Mouse (Mus musculus): ENCODE results near the gene Il10rb.

Gene Il10rb

GRCm38 (mm10) chr16:91382261-91382790, 23.6 kb upstream of the Il10rb start:
- no peak for DNase-seq (ENCODE audit: low read depth, low spot score)

GRCm38 (mm10) chr16:91384221-91384620, 21.7 kb upstream of the Il10rb start:
- DNase-seq (ENCODE audit: low read depth, low spot score): no peak

- DNase-seq (ENCODE audit: low read depth, low spot score): no peak
Observed at GRCm38 (mm10) chr16:91385621-91386020, 20.3 kb upstream of the Il10rb start.

DNA sequence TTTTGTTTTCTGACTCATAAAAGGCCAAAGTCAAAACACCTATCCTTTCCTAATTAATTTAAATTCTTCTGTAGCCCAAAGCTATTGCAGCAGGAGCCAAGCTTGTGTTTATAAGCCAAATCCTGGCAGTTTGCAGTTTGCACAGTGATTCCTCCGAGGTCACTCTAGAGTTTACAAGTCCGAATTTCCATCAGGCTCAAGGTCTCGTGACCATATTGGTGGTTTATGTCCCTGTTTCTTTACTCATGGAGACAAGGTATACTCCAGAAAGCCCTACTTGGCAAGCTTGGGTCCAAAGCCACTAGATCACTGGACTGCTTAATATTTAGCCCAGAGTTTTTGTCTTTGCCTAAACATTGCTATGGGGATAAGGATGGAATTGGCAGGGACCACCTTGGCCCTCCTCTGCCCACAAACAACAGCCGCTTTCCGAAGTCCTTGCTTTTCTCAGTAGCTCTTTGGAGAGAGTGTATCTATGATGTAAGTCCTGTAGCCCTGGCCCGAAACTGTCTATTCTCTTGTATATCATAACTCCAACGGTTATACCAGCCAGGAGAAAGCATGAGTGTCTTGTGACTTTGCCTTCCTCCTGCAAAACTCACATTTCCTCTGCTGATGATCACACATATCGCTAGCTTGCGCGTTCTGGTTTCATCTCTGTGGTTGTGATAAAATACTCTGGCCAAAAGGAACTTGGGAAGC, 19.4 kb upstream of the Il10rb start:
- no peak for DNase-seq (ENCODE audit: low read depth, low spot score)

- DNase-seq (ENCODE audit: low read depth, low spot score): no peak
Observed at GRCm38 (mm10) chr16:91387121-91387486, 18.9 kb upstream of the Il10rb start.

DNA sequence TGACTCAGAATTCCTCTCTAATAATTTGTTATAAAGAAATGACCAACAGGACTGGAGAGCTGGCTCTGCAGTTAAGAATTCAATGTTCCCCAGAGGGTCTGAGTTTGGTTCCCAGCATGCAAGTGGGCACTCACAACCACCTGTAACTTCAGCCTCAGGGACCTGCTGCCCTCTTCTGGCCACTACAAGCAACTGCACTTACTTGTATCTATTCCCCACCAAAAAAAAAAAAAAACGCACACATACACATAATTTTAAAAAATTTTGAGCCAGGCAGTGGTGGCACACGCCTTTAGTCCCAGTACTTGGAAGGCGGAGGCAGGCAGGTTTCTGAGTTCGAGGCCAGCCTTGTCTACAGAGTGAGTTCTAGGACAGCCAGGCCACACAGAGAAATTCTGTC, 15.9 kb upstream of the Il10rb start:
- peak; percentile 39 for DNase-seq (ENCODE audit: low read depth, low spot score)

DNA sequence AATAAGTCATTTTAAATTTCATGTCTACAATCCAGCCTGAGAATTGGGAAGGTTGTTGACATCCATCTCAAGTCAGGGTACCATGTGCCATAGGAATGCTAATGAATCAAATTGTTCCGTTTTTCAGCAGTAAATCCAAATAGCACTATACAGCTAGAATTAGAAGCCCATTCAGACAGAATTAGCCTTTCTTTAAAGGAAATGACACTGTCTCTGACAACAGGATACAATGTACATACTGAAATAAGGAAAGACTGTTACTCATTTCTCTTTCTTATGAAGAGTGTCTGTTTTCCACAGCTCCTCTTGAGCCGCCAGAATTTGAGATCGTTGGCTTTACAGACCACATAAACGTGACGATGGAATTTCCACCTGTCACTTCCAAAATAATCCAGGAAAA, 14.5 kb upstream of the Il10rb start, which contains the start of gene Gm21970:
Gene Gm21970 (plus strand): TSS at position 301 of the 400 bp plus-strand sequence.
- no peak for DNase-seq (ENCODE audit: low read depth, low spot score)

- DNase-seq (ENCODE audit: low read depth, low spot score): no peak
Observed at GRCm38 (mm10) chr16:91394826-91395410, 11.0 kb upstream of the Il10rb start.

DNA sequence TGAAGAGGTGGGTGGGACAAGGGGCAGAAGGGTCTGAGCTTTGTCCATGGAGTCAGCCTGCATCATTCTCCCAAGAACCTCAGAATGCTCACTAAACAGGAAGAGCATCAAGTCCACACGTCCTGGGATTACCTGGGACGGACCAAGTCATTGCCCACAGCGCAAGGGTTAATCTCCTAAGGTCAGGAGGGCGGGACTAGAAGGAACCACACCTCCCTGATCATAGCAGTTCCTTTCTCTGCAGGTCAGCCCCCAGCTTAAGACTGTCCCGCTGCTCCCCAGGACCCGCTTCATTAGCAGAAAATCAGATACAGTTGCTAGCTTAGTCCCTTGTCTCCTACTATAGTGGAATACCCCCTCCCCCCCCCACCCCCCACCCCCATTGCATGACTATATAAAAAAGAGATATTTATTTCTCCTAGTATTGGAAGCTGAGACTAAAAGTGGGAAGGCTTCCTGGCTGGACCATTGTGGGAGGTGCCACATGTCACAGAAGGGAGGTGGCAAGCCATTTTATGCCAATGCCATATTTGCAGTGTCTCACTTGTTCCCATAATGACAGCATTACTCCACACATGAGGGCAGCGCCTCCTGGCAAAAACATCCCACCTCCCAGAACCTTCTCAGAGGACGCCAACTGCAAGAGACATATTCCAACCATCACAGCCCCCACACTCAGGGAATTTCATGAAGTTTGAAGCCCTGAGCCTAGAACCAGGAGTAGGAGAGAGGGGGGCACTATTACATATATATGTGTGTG, 10.2 kb upstream of the Il10rb start:
- no peak for DNase-seq (ENCODE audit: low read depth, low spot score)

GRCm38 (mm10) chr16:91396844-91397537, 9.0 kb upstream of the Il10rb start:
- no peak for DNase-seq (ENCODE audit: low read depth, low spot score)

GRCm38 (mm10) chr16:91398030-91398429, 7.9 kb upstream of the Il10rb start:
- no peak for DNase-seq (ENCODE audit: low read depth, low spot score)

- DNase-seq (ENCODE audit: low read depth, low spot score): no peak
Observed at GRCm38 (mm10) chr16:91398944-91399343, 7.0 kb upstream of the Il10rb start.

GRCm38 (mm10) chr16:91401569-91402165, 4.3 kb upstream of the Il10rb start:
- no peak for DNase-seq (ENCODE audit: low read depth, low spot score)

- DNase-seq (ENCODE audit: low read depth, low spot score): no peak
Observed at GRCm38 (mm10) chr16:91403784-91404183, 2.2 kb upstream of the Il10rb start.

- no peak for DNase-seq (ENCODE audit: low read depth, low spot score)
Observed at GRCm38 (mm10) chr16:91404187-91404586, 1.8 kb upstream of the Il10rb start.

DNA sequence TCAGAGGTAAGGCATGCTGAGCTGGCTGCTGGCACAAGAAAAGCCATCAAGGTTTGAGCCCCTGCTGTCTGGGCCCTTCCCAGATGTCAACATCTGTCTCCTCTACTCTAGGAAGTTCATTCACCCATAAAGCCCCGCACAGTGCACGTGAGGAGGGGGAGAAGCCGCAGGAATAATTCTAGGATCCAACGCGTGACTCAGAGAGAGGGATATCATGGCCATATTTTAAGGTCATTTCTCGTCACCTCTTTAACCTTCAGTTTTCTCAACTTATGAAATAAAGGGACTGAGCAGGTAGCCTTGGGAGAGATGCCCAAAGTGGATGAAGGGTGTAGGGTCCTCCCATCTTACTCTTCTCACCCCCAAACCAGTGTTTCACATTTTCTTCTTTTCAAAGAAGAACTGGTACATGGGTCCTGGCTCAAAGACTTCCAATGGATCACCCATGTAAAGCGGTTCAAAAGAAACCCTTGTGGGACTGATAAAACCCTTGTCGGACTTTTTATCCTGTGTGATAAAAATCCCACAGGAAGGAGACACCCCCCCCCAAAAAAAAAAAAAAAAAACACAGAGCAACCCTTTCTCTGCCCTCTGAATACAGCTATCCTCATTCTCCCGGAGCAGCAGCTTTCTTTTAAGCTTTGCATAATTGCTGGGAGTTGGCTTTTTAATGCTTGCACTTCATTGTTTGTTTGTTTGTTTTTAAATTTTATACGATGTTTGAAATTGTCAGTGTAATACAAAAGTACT, 961 bp upstream of the Il10rb start:
- DNase-seq (ENCODE audit: low read depth, low spot score): no peak

DNA sequence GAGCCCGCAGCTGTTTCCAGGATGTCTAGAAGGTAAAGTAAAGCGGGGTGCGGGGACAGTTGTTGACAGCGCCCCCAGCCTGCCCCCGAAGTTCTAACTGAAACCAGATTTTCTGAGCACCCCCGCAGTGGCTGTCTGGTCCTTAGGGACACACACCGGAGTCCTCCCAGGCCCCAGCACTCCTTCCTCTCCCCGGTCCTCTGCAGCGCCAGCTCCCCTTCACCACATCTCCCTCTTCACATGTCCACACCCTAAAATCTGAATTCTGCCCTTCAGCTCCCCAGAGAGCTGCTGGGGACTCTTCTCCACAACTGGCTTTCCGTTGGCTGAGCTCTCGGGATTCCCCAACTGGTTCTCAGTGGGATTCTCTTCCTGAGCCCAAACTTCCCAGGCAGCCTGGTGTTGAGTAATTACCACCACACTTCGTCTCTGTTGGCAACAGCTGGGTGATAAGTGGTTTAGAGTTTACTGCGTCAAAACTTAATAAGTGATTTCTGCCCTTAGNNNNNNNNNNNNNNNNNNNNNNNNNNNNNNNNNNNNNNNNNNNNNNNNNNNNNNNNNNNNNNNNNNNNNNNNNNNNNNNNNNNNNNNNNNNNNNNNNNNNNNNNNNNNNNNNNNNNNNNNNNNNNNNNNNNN, 739 bp downstream of the Il10rb start:
- peak; percentile 36 for DNase-seq (ENCODE audit: low read depth, low spot score)

DNA sequence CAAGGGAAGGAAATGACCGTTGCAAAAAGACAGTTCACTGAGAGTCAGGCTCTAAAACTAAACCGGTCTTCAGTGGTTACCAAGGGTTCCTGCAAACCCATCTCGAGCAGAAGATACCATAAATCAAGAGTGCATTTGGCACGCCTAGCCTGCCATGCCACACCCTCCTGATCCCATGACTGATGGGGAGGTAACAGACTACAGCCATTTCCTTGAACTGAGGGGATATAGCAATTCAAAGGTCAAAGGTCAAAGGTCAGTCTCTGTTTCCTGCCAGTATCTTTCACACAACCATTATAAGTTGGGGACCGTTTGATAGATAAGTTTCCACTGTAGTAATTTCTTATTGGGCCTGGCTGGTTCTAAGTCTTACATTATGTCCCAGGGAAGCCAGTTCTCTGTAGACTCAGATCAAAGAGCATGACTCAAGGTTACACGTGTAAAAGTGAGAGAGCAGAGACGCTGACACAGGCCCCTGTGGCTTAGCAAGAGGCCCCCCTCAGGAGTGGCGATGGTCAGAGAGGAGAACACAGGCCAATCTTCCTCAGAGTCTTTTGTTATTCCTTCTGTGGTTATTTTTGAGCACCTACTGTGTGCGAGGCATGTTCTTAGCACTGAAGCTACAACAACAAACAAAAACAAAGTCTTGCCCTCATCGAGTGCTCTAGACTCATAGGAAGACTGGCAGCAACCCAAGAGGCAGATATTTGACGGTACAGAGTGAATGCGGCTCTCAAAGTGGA, 7.3 kb downstream of the Il10rb start:
- peak; percentile 25 for DNase-seq (ENCODE audit: low read depth, low spot score)

DNA sequence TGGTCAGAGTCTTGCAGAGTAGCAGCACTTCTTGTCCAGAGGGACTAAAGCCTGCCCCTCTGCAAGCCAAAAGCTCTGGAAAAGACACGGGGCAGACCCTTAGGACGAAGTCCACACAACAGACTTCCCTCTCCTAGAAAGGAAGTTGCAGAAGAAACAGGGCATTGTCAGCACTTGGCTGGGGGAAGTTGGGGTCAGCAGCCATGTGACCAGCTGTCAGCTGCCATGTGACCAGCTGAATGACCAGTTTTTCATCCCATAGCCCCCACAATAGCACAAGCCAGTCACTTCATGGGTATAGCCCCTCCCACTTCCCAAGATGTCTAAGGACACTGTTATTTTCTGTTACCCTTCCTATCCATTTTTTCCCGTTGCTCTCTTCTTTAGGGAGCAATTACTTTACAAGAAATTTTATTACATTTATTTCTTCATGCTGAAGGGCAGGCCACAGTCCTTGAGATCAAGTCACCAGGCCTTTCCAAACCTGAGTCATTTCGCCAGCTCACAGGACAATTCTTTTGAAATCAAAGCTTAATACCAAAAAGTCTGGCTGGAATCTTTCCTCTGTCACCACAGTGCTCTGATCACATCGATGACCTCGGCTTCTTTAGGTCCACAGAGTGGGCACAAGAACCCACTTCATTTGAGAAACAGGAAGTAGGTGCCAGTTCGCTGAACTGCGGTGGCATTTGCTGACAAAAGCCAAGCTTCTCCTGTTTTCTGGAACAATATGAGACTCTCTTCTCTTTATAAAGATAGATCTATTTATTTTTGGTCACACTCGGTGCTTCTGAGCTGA, 9.6 kb downstream of the Il10rb start:
- DNase-seq (ENCODE audit: low read depth, low spot score): no peak
